Mouse (Mus musculus): ENCODE measurements at regions not wholly inside any gene's neighbourhood (a gene's known extent, or its start where the extent isn't known, plus 50 kb on each side); places are given as distances from the start of the nearest gene placed in this dataset.

GRCm38 (mm10) chr15:67907034-67907433 is 1406.3 kb upstream of the Lrrc6 start:
- Histone ChIP-seq H3K9ac (ENCODE audit: low read length) (no peak overlapping the region), H3K4me3 (ENCODE audit: low read depth, low read length) (no peak overlapping the region), H3K9me3 (ENCODE audit: control insufficient read depth, low read length) (no peaks in the 10 kb centered on the region), H3K27me3 (ENCODE audit: control insufficient read depth, insufficient read depth, low read length) (no peaks in the 10 kb centered on the region), H3K27ac (ENCODE audit: low read depth, low read length) (no peak overlapping the region), H3K4me2 (no peak overlapping the region), H3K36me3 (ENCODE audit: control insufficient read depth, insufficient read depth, low read length) (no peaks in the 10 kb centered on the region), H3K4me1 (ENCODE audit: control insufficient read depth, insufficient read depth, low read length) (no peaks in the 10 kb centered on the region)
- ATAC-seq (ENCODE audit: low FRiP score) = no peak
- DNase-seq (ENCODE audit: low spot score, missing footprints) = no peak
- 84% methylated on average over 2 of the region's 2 CpGs for WGBS

DNA sequence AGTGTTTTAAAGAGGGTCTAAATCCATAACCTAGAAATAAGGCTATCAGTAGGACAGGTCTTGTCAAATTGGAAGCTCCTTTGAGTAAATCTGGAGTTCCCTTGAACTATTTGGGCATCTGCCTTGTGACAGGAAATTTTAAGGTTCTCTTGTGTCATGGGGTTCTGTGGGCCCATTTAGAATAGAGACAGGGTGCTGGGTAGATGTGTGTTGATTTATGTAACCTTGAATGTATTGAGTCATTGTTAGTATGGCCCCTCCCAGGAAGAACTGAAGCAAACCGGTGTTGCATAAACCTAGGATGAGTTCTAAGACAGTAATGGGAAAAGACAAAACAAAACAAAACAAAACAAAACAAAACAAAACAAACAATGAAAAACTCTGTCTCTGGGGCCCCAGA is 1404.6 kb upstream of the Lrrc6 start:
- no peak overlapping the region for H3K27ac ChIP-seq (ENCODE audit: low read depth, low read length)
- 73% methylated on average over 1 of the region's 1 CpGs for WGBS
- H3K9ac ChIP-seq (ENCODE audit: low read length) = no peak overlapping the region
- H3K27me3 ChIP-seq (ENCODE audit: control insufficient read depth, insufficient read depth, low read length) = no peaks in the 10 kb centered on the region
- H3K9me3 ChIP-seq (ENCODE audit: control insufficient read depth, low read length) = no peaks in the 10 kb centered on the region
- no peak overlapping the region for H3K4me3 ChIP-seq (ENCODE audit: low read depth, low read length)
- no peak for DNase-seq (ENCODE audit: low spot score, missing footprints)
- no peak for ATAC-seq (ENCODE audit: low FRiP score)
- H3K36me3 ChIP-seq (ENCODE audit: control insufficient read depth, insufficient read depth, low read length) = no peaks in the 10 kb centered on the region
- H3K4me1 ChIP-seq (ENCODE audit: control insufficient read depth, insufficient read depth, low read length) = no peaks in the 10 kb centered on the region
- H3K4me2 ChIP-seq = no peak overlapping the region

DNA sequence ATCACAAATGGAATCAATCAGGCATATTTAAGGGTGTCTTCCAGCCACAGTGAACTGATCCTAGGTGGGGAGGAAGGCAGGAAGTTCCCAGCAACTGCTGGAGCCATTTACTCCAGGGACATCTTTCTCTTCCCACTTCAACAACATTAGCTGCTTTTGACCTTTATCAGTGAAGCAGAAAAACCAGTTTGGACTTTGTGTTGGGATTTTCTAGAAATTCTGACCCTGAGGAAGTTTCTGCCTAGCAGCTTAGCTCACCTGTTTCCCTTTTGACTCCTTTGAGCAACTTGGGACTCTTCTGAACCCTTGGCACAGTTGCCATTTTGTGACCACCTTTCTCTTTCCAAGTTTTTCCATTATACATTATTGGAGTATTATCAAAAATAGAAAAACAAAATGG is 1403.9 kb upstream of the Lrrc6 start:
- H3K4me2 ChIP-seq = no peak overlapping the region
- no peaks in the 10 kb centered on the region for H3K9me3 ChIP-seq (ENCODE audit: control insufficient read depth, low read length)
- H3K27ac ChIP-seq (ENCODE audit: low read depth, low read length) = no peak overlapping the region
- DNase-seq (ENCODE audit: low spot score, missing footprints) (no peak), ATAC-seq (ENCODE audit: low FRiP score) (no peak)
- H3K4me1 ChIP-seq (ENCODE audit: control insufficient read depth, insufficient read depth, low read length) = no peaks in the 10 kb centered on the region
- no peaks in the 10 kb centered on the region for H3K27me3 ChIP-seq (ENCODE audit: control insufficient read depth, insufficient read depth, low read length)
- H3K9ac ChIP-seq (ENCODE audit: low read length) = no peak overlapping the region
- H3K4me3 ChIP-seq (ENCODE audit: low read depth, low read length) = no peak overlapping the region
- H3K36me3 ChIP-seq (ENCODE audit: control insufficient read depth, insufficient read depth, low read length) = no peaks in the 10 kb centered on the region

DNA sequence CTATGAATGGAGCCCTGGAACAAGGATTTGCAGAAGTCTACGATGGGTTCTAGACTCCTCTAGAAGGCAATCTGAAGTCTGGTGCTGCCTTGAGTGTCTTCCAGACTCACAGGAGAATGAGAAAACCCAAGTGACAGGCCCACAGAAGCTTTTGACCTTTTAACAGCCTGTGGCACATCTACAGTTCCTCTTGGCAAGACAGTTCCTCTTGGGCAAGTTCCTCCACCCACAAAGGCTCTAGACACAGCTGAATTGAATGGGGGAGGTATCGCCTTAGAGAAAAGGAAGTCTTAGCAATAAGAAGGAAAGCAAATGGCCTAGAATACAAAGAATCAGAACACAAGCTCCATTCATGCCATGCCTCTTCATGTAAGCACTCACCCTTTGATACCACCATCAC is 1402.3 kb upstream of the Lrrc6 start:
- Histone ChIP-seq H3K36me3 (ENCODE audit: control insufficient read depth, insufficient read depth, low read length) (no peaks in the 10 kb centered on the region), H3K9me3 (ENCODE audit: control insufficient read depth, low read length) (no peaks in the 10 kb centered on the region), H3K4me1 (ENCODE audit: control insufficient read depth, insufficient read depth, low read length) (no peaks in the 10 kb centered on the region), H3K27me3 (ENCODE audit: control insufficient read depth, insufficient read depth, low read length) (no peaks in the 10 kb centered on the region), H3K4me2 (no peak overlapping the region), H3K27ac (ENCODE audit: low read depth, low read length) (no peak overlapping the region), H3K9ac (ENCODE audit: low read length) (no peak overlapping the region), H3K4me3 (ENCODE audit: low read depth, low read length) (no peak overlapping the region)
- 99% methylated on average over 2 of the region's 2 CpGs for WGBS
- ATAC-seq (ENCODE audit: low FRiP score) (no peak), DNase-seq (ENCODE audit: low spot score, missing footprints) (no peak)

GRCm38 (mm10) chr15:67901191-67901601 is 1400.5 kb upstream of the Lrrc6 start:
- ATAC-seq (ENCODE audit: low FRiP score) (no peak), DNase-seq (ENCODE audit: low spot score, missing footprints) (no peak)
- no peak overlapping the region for H3K4me3 ChIP-seq (ENCODE audit: low read depth, low read length)
- H3K4me2 ChIP-seq = no peak overlapping the region
- H3K9me3 ChIP-seq (ENCODE audit: control insufficient read depth, low read length) = no peaks in the 10 kb centered on the region
- 85% methylated on average over 7 of the region's 7 CpGs for WGBS
- H3K36me3 ChIP-seq (ENCODE audit: control insufficient read depth, insufficient read depth, low read length) = no peaks in the 10 kb centered on the region
- no peak overlapping the region for H3K9ac ChIP-seq (ENCODE audit: low read length)
- no peaks in the 10 kb centered on the region for H3K27me3 ChIP-seq (ENCODE audit: control insufficient read depth, insufficient read depth, low read length)
- H3K27ac ChIP-seq (ENCODE audit: low read depth, low read length) = no peak overlapping the region
- no peaks in the 10 kb centered on the region for H3K4me1 ChIP-seq (ENCODE audit: control insufficient read depth, insufficient read depth, low read length)

GRCm38 (mm10) chr15:67899772-67900171 is 1399.1 kb upstream of the Lrrc6 start:
- no peak for ATAC-seq (ENCODE audit: low FRiP score)
- no peaks in the 10 kb centered on the region for H3K9me3 ChIP-seq (ENCODE audit: control insufficient read depth, low read length)
- H3K4me2 ChIP-seq = no peak overlapping the region
- H3K27me3 ChIP-seq (ENCODE audit: control insufficient read depth, insufficient read depth, low read length) = no peaks in the 10 kb centered on the region
- no peak for DNase-seq (ENCODE audit: low spot score, missing footprints)
- H3K27ac ChIP-seq (ENCODE audit: low read depth, low read length) = no peak overlapping the region
- H3K4me1 ChIP-seq (ENCODE audit: control insufficient read depth, insufficient read depth, low read length) = no peaks in the 10 kb centered on the region
- WGBS = 84% methylated on average over 6 of the region's 6 CpGs
- no peak overlapping the region for H3K9ac ChIP-seq (ENCODE audit: low read length)
- H3K36me3 ChIP-seq (ENCODE audit: control insufficient read depth, insufficient read depth, low read length) = no peaks in the 10 kb centered on the region
- H3K4me3 ChIP-seq (ENCODE audit: low read depth, low read length) = no peak overlapping the region

DNA sequence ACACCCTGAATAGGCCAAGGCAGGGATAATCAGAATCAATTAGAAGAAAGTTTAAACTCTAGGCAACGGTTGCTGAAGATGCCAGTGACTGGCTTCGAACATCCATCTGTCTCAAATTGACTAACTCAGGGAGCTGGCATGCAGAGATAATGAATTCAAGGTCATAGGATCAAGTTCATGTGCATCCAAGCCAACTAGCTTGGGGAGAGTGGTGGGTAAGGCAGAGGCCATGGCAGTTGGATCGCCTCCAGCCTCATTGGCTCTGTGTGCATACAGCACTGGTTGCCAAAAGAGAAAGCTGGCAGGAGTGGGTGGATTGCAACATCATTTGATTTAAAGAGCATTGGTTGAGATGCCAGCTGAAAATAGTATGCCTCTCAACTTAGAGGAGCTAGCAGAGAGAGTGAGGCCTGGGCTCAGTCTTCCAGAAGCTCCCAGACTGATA is 1398.3 kb upstream of the Lrrc6 start:
- H3K9ac ChIP-seq (ENCODE audit: low read length) = no peak overlapping the region
- no peak overlapping the region for H3K4me2 ChIP-seq
- no peak overlapping the region for H3K27ac ChIP-seq (ENCODE audit: low read depth, low read length)
- WGBS = 81% methylated on average over 3 of the region's 3 CpGs
- ATAC-seq (ENCODE audit: low FRiP score) = no peak
- no peaks in the 10 kb centered on the region for H3K4me1 ChIP-seq (ENCODE audit: control insufficient read depth, insufficient read depth, low read length)
- no peaks in the 10 kb centered on the region for H3K9me3 ChIP-seq (ENCODE audit: control insufficient read depth, low read length)
- H3K27me3 ChIP-seq (ENCODE audit: control insufficient read depth, insufficient read depth, low read length) = no peaks in the 10 kb centered on the region
- no peak for DNase-seq (ENCODE audit: low spot score, missing footprints)
- no peaks in the 10 kb centered on the region for H3K36me3 ChIP-seq (ENCODE audit: control insufficient read depth, insufficient read depth, low read length)
- no peak overlapping the region for H3K4me3 ChIP-seq (ENCODE audit: low read depth, low read length)

GRCm38 (mm10) chr15:67892066-67892465 is 1391.4 kb upstream of the Lrrc6 start:
- no peaks in the 10 kb centered on the region for H3K36me3 ChIP-seq (ENCODE audit: control insufficient read depth, insufficient read depth, low read length)
- WGBS = 56% methylated on average over 3 of the region's 3 CpGs
- H3K9ac ChIP-seq (ENCODE audit: low read length) = no peak overlapping the region
- no peaks in the 10 kb centered on the region for H3K9me3 ChIP-seq (ENCODE audit: control insufficient read depth, low read length)
- ATAC-seq (ENCODE audit: low FRiP score) = no peak
- no peak overlapping the region for H3K27ac ChIP-seq (ENCODE audit: low read depth, low read length)
- no peak overlapping the region for H3K4me3 ChIP-seq (ENCODE audit: low read depth, low read length)
- peaks cover 2% of the 10 kb centered on the region; the same call in 1 of the 2 replicates for H3K4me1 ChIP-seq (ENCODE audit: control insufficient read depth, insufficient read depth, low read length)
- H3K27me3 ChIP-seq (ENCODE audit: control insufficient read depth, insufficient read depth, low read length) = no peaks in the 10 kb centered on the region
- DNase-seq (ENCODE audit: low spot score, missing footprints) = no peak
- H3K4me2 ChIP-seq = no peak overlapping the region

GRCm38 (mm10) chr15:67890612-67891304 is 1390.0 kb upstream of the Lrrc6 start:
- no peak for DNase-seq (ENCODE audit: low spot score, missing footprints)
- peaks cover 2% of the 10 kb centered on the region; the same call in 1 of the 2 replicates for H3K4me1 ChIP-seq (ENCODE audit: control insufficient read depth, insufficient read depth, low read length)

More at GRCm38 (mm10) chr15:67890612-67891304, 1390.0 kb upstream of the Lrrc6 start:
- ATAC-seq (ENCODE audit: low FRiP score) = peak; percentile 86
- H3K9me3 ChIP-seq (ENCODE audit: control insufficient read depth, low read length) = no peaks in the 10 kb centered on the region
- 44% methylated on average over 3 of the region's 3 CpGs for WGBS
- no peak overlapping the region for H3K9ac ChIP-seq (ENCODE audit: low read length)
- H3K27me3 ChIP-seq (ENCODE audit: control insufficient read depth, insufficient read depth, low read length) = no peaks in the 10 kb centered on the region
- no peak overlapping the region for H3K27ac ChIP-seq (ENCODE audit: low read depth, low read length)
- H3K36me3 ChIP-seq (ENCODE audit: control insufficient read depth, insufficient read depth, low read length) = no peaks in the 10 kb centered on the region
- no peak overlapping the region for H3K4me2 ChIP-seq
- H3K4me3 ChIP-seq (ENCODE audit: low read depth, low read length) = no peak overlapping the region

All from midbrain, embryonic 11.5 days (tissue).